ENCODE assay signal across 31 mouse cellular contexts in the genomic region with DNA sequence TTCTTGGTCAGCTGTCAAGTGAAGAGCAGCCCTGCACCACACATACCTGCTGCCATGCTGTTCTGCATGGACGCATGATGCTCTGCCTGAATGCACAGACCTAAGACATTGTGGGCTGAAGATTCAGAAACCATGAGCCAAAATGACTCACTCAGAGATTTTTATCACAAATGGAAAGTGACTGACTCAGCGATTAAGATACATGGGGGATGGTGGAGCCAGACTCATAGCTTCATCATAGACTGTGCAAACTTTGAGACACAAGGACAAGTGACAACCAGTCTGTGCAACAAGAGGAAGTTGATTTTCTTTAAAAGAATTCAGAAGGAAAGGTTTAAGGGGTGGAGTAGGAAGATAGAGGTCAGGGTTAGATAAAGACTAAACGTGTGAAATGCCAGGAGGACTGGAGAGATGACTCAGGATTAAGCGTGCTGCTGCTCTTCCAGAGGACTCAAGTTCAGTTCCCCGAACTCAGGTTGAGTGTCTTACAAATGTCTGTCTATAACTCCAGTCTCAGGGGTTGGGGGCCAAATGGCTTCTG. TPM values are rescaled to one million over a fixed set of nuclear protein-coding genes. Genes with fewer than 3 reads are reported as not detected.
DNase-seq lines count a peak whose midpoint lies in the region; ATAC-seq lines count a peak whose summit lies in the region.
"Had no signal": no experiment of that assay in that cellular context is flagged by ENCODE, and none has a peak within 500 bp of the region (broad histone marks: within the 10 kb centered on the region; RNA-seq: fewer than 3 reads in every experiment).

No protein-coding gene starts in this region.

- 64% methylated on average over 5 of the region's 5 CpGs for WGBS in kidney, embryonic 14.5 days
- 72% methylated on average over 5 of the region's 5 CpGs for WGBS in kidney, embryonic 15.5 days

- no peaks in the 10 kb centered on the region for H3K9me3 ChIP-seq in kidney, embryonic 14.5 days (ENCODE audit: control insufficient read depth, low read length)
- H3K9me3 ChIP-seq in kidney, embryonic 15.5 days (replicated peaks), result no peaks in the 10 kb centered on the region
- H3K9me3 ChIP-seq: embryonic facial prominence, embryonic 13.5 days; forebrain, embryonic 10.5 days; forebrain, embryonic 15.5 days; heart, embryonic 12.5 days; hindbrain, embryonic 15.5 days; limb, embryonic 10.5 days; limb, embryonic 15.5 days; liver, embryonic 13.5 days; midbrain, embryonic 12.5 days; neural tube, embryonic 13.5 days; stomach, embryonic 15.5 days had no signal

- H3K4me3 ChIP-seq in kidney, embryonic 14.5 days (ENCODE audit: low read length), result no peak overlapping the region
- H3K4me3 ChIP-seq in kidney, embryonic 15.5 days (replicated peaks), result no peak overlapping the region
- H3K4me3 ChIP-seq: embryonic facial prominence, embryonic 13.5 days; forebrain, embryonic 10.5 days; forebrain, embryonic 15.5 days; heart, adult 2 months; heart, embryonic 12.5 days; hindbrain, embryonic 15.5 days; limb, embryonic 10.5 days; limb, embryonic 15.5 days; liver, embryonic 13.5 days; megakaryocyte, embryonic 14.5 days; midbrain, embryonic 12.5 days; neural tube, embryonic 13.5 days; stomach, embryonic 15.5 days had no signal

- no peaks in the 10 kb centered on the region for H3K36me3 ChIP-seq in kidney, embryonic 14.5 days (ENCODE audit: control insufficient read depth, insufficient read depth, low read length)
- H3K36me3 ChIP-seq in kidney, embryonic 15.5 days, result no peaks in the 10 kb centered on the region
- H3K36me3 ChIP-seq: embryonic facial prominence, embryonic 13.5 days; forebrain, embryonic 10.5 days; forebrain, embryonic 15.5 days; heart, embryonic 12.5 days; hindbrain, embryonic 15.5 days; limb, embryonic 10.5 days; limb, embryonic 15.5 days; liver, embryonic 13.5 days; midbrain, embryonic 12.5 days; neural tube, embryonic 13.5 days; stomach, embryonic 15.5 days had no signal

- peak; percentile 15 to 77 for DNase-seq in adrenal gland, adult (ENCODE audit: inconsistent age in 2 of 2, low spot score in 1 of 2)
- DNase-seq in adrenal gland, postnatal 4 days (ENCODE audit: low spot score in 2 of 2), result no peak
- peak; percentile 3 to 4 for DNase-seq in right cerebral cortex, adult 2 months (ENCODE audit: low spot score in 2 of 2)
- DNase-seq in right cerebral cortex, postnatal 14 days, result no peak
- DNase-seq in MEL-GATA-1-ER (ENCODE audit: extremely low read depth, low read depth), result peak; percentile 52
- peak; percentile 45 for DNase-seq in brain, adult 2 months (ENCODE audit: low read depth, low spot score)
- DNase-seq: B cell, adult 2 months; cerebellum, adult 11-12 months; cerebellum, postnatal 10 days; heart, adult 2 months; kidney, adult 2 months; kidney, postnatal 10 days; liver, embryonic 13.5 days; lung, adult 18-20 months; lung, postnatal 4 days had no signal

- no peak overlapping the region for H3K27ac ChIP-seq in kidney, embryonic 14.5 days (ENCODE audit: low read depth, low read length)
- no peak overlapping the region for H3K27ac ChIP-seq in kidney, embryonic 15.5 days
- H3K27ac ChIP-seq: embryonic facial prominence, embryonic 13.5 days; forebrain, embryonic 10.5 days; forebrain, embryonic 15.5 days; heart, adult 2 months; hindbrain, embryonic 15.5 days; limb, embryonic 10.5 days; limb, embryonic 15.5 days; liver, embryonic 13.5 days; midbrain, embryonic 12.5 days; neural tube, embryonic 13.5 days; stomach, embryonic 15.5 days had no signal

- H3K4me1 ChIP-seq in kidney, embryonic 14.5 days (ENCODE audit: control insufficient read depth, insufficient read depth, low read length), result no peaks in the 10 kb centered on the region
- no peaks in the 10 kb centered on the region for H3K4me1 ChIP-seq in kidney, embryonic 15.5 days
- H3K4me1 ChIP-seq: embryonic facial prominence, embryonic 13.5 days; forebrain, embryonic 10.5 days; forebrain, embryonic 15.5 days; heart, embryonic 12.5 days; hindbrain, embryonic 15.5 days; limb, embryonic 10.5 days; limb, embryonic 15.5 days; liver, embryonic 13.5 days; midbrain, embryonic 12.5 days; neural tube, embryonic 13.5 days; stomach, embryonic 15.5 days had no signal

- no peaks in the 10 kb centered on the region for H3K27me3 ChIP-seq in kidney, embryonic 14.5 days (ENCODE audit: control insufficient read depth, insufficient read depth, low read length)
- no peaks in the 10 kb centered on the region for H3K27me3 ChIP-seq in kidney, embryonic 15.5 days
- H3K27me3 ChIP-seq: embryonic facial prominence, embryonic 13.5 days; forebrain, embryonic 15.5 days; heart, embryonic 12.5 days; hindbrain, embryonic 15.5 days; limb, embryonic 15.5 days; liver, embryonic 13.5 days; midbrain, embryonic 12.5 days; neural tube, embryonic 13.5 days; stomach, embryonic 15.5 days had no signal

- H3K9ac ChIP-seq in kidney, embryonic 14.5 days (ENCODE audit: low read depth, low read length), result no peak overlapping the region
- no peak overlapping the region for H3K9ac ChIP-seq in kidney, embryonic 15.5 days
- H3K9ac ChIP-seq: embryonic facial prominence, embryonic 13.5 days; forebrain, embryonic 15.5 days; heart, embryonic 12.5 days; hindbrain, embryonic 15.5 days; limb, embryonic 15.5 days; liver, embryonic 13.5 days; midbrain, embryonic 12.5 days; neural tube, embryonic 13.5 days; stomach, embryonic 15.5 days had no signal

- ATAC-seq in kidney, embryonic 14.5 days (ENCODE audit: low FRiP score, low TSS enrichment), result no peak
- no peak for ATAC-seq in kidney, embryonic 15.5 days (replicated peaks; ENCODE audit: low FRiP score)
- ATAC-seq: forebrain, embryonic 15.5 days; lung, postnatal 0 days had no signal

- no peak overlapping the region for H3K4me2 ChIP-seq in kidney, embryonic 14.5 days (replicated peaks; ENCODE audit: low read depth, low read length)
- no peak overlapping the region for H3K4me2 ChIP-seq in kidney, embryonic 15.5 days
- H3K4me2 ChIP-seq: embryonic facial prominence, embryonic 13.5 days; forebrain, embryonic 15.5 days; heart, embryonic 12.5 days; hindbrain, embryonic 15.5 days; limb, embryonic 15.5 days; liver, embryonic 13.5 days; midbrain, embryonic 12.5 days; neural tube, embryonic 13.5 days; stomach, embryonic 15.5 days had no signal

RNA-seq across cellular contexts. Expression of gene Fat2, which starts 46.4 kb away (rescaled TPM):
- under 1 TPM; 0.11 to 0.22 TPM for total RNA-seq in adrenal gland, postnatal 4 days (2021)
- 0.04 and 0.16 TPM in 2 replicates for polyA plus RNA-seq in kidney, embryonic 14.5 days (2014; fragmentation: Nextera tagmentation; extraction: Ambion mirVana)
- polyA plus RNA-seq in kidney, embryonic 15.5 days (2015; fragmentation: Nextera tagmentation; extraction: Ambion mirVana), result 0.08 and 0.10 TPM in 2 replicates
- total RNA-seq: common myeloid progenitor, adult 5-6 weeks had no signal
- polyA plus RNA-seq: heart, embryonic 12.5 days; liver, embryonic 13.5 days; small intestine, adult 2 months had no signal

Comparison
In these comparisons a context has a peak if more than half of its experiments do, and no peak if none do; other contexts are left out.
1. DNase-seq: peak in adrenal gland, adult (2 of 2), right cerebral cortex, adult 2 months (2 of 2), MEL-GATA-1-ER (single experiment) and brain, adult 2 months (single experiment); none in adrenal gland, postnatal 4 days (0 of 2) and right cerebral cortex, postnatal 14 days (single experiment).